Mouse (Mus musculus) layer of hippocampus, adult 9-10 months (tissue): ENCODE measurements around the gene Ccdc134.

ENCODE experiments used
- DNase-seq: peaks from one replicate; pipeline ENCODE4 v3.0.0; 2022; ENCODE audit warnings: low spot score

The Ccdc134 gene

DNA sequence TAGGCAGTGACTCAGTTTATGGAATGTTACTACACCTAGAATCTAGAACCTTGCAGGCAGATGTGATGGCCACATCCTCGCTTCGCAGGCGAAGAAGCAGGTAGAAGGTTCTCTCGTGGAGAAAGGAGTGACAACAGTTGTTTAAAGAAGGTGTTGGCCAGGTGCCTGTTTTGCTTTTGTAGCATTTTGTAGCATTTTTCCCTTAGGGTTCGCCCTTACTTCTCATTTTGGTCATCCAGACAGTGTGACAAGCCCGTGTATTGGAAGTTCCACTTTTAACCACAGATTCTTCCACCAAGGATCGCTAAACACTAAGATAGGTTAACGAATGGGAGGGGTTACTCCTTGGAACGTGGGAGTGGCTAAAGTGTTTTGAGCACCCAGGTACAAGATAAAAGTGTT lies 20.8 kb downstream of the Ccdc134 start:
- no peak for DNase-seq

DNA sequence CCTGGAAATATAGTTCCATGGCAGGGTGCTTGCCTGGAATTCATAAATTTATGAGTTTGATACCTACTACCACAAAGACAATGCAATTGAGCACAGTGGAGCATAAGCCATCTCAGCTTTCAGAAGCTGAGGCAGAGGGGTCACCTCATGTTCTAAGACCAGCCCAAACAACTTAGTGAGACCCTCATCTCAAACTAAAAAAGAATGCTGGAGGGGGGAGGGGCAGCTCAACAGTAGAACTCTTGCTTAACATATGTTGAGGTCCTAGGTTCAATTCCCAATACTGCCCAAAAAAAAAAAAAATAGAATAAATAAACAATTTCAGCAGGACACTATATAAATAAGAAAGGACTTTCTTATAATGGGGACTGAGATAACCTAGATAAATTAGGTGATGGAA lies 22.3 kb downstream of the Ccdc134 start:
- no peak for DNase-seq

DNA sequence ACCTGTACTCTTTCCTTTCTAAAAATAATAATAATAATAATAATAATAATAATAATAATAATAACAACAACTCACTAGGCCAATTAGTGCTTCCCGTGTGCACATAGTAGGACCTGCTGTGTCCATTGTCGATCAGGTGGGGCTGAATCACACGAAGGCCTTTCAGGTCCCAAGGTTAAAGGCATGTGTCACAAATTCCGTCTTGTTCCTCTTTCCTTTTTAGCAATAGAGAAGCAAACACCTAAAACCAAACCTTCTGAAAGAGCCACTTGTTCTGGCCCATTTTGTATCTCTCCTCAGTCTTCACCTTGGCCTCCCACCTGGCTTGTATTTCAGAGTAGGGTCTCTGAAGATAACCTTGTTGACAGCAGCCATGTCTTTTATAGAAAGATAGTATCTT lies 23.5 kb downstream of the Ccdc134 start:
- DNase-seq: no peak

DNA sequence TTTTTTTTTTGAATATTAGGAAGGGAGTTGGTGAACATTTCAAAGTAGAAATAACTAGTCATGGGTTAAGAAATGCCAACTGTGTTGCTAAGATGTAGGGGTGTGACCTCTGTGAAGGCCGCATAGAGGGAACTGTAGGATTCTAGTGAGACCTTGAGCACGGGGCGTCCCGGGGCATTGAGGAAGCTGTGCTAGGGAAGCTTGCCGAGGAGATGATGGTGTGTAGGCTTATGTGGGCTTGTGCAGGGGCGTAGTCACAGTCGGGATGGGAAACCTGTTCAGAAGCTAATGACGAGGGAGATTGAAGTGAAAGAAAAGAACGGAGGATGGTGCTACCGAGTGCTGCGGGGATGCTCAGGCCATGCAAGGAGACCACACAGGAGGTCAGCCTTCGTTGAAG lies 24.3 kb downstream of the Ccdc134 start:
- no peak for DNase-seq

DNA sequence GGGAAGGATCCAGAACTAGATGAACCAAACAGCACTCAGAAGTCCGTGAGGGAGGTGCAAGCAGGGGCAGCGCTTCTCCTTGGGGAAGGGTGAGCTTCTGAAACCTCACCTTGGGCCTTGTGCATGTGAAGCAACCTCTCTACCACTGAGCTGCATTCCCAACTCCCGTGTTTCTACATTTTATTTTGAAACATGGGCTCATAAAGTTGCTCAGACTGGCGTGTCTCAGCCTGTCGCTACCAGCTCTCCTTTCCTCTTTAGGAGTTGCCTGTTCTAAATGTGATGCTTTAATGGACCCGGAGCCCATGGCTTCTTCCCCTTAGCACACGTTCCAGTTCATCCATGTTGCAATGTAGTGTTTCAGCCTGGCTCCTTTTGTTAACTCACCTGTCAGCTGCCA lies 24.7 kb downstream of the Ccdc134 start:
- DNase-seq: no peak

DNA sequence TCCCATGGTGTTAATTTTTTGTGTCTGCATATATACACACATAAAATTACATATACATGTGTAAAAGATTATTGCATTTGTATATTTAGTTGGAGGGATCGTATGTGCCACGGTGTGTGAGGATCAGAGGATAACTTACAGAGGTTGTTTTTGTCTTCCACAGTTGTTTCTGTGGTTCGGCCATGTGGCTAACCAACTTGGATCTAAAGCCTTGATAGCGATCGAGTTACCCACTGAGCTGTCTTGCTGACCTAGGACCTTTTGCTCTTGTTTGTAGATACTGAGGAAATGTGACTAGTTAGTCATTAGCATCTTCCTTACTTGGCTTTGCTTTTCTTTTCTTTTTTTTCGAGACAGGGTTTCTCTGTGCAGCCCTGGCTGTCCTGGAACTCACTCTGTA lies 28.6 kb downstream of the Ccdc134 start:
- DNase-seq: no peak

DNA sequence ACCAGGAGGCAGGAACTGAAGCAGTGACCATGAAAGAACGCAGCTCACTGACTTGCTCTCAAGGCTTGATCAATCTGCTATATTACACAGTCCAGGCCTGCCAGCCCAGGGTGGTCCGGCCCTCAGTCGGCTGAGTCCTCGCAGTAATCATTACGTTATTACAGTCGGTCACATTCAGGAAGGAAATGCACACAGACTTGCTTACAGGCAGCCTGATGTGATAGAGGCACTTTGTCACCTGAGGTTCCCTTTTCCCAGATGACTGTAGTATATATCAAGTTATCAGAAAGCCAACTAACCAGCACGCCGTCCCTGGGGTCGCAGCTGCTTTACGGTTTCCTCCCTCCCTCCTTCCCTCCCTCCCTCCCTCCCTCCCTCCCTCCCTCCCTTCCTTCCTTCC lies 29.2 kb downstream of the Ccdc134 start:
- no peak for DNase-seq

DNA sequence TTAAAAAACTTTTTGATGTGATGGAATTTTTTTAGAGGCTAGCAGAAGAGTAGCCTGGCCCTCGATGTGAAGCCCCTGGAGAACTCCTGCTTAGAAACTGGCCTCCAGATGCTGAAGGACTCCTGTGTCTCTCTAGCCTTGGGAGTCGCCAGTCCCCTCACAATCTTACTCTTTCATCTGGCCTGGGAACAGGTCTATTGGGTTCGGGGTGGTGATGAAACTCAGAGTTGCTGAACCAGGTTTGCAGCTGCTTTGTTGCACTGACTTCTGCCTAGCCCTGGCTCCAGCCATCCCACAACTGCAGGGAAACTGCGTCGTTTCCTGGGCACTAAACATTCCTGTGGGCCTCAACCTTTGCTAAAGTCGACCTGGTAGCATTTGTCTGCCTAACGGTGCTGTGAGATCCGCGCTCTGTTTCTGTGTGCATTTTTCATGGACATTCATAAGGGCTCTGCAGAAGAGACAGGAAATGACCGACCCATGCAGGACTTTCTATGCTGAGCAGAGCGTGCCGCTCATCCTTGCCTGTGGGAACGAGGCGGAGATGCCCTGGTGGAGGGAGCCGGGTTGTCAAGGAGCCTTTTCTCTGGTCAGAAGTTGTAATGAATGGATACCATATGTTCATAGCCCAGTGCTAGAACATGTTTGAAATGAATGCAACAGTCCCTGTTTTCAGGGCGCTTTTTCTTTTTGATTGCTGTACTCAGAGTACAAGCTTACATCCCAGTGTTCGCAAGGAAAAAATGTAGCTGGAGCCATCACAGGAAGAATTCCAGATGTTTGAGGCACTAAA lies 30.7 kb downstream of the Ccdc134 start:
- DNase-seq: no peak

DNA sequence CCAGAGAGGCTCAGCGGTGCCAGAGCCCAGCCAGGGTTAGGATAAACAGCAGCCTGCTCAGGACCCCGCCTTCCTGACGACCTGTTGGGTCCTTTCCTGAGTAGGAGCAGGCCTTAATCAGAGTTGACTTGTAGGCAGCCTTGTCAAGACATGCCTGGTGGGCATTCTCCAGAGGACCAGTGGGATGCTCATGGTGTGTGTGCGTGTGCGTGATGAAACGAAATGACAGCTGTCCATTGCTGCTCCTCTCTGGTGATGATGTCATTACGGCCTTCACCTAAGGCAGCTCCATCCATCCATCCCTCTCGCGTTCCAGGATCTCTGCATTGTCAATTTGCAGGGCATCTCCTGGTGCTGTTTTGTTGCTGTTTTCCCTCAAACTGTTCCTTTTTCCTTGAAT lies 31.7 kb downstream of the Ccdc134 start:
- no peak for DNase-seq

DNA sequence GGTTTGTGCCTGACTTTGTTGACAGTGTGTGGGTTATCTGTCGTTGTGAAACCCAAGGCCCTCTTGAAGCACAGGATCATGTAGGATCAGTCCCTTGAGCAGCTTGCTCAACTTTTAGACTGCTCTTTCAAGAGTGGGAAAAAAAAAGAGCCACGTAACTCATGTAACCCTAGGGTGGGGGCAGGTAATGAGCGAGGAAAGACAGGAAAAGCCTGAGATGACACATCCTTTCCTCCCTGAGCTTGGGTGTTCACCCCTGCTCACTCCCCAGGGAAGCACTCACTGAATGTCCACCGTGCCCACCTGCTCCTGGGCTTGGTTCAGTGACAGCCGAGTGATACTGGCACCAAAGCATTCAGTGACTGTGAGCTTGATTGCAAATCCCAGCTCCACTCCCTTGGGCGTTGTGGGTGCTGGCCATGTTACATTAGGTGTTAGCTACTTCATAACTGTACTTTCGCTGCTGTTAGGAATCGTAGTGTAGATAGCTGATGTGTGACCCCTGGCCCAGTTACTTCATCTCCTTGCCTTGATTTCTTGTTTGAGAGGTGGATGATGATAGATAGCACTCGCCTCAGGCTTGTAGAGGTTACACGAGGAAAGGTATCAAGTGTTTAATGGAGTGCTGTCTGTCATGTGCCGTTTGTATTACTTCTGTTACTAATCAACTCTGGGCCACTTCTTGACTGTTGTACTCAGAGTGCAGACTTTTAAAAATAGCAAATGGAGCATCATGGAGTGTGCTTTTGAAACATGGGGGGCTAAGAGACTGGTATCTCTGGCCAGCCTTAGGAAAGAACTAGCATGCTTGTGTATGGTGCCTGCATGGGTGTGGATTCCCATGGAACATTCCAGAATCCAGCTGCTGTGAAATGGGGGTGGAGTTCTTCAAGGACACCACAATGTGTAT lies 33.3 kb downstream of the Ccdc134 start:
- DNase-seq: no peak

DNA sequence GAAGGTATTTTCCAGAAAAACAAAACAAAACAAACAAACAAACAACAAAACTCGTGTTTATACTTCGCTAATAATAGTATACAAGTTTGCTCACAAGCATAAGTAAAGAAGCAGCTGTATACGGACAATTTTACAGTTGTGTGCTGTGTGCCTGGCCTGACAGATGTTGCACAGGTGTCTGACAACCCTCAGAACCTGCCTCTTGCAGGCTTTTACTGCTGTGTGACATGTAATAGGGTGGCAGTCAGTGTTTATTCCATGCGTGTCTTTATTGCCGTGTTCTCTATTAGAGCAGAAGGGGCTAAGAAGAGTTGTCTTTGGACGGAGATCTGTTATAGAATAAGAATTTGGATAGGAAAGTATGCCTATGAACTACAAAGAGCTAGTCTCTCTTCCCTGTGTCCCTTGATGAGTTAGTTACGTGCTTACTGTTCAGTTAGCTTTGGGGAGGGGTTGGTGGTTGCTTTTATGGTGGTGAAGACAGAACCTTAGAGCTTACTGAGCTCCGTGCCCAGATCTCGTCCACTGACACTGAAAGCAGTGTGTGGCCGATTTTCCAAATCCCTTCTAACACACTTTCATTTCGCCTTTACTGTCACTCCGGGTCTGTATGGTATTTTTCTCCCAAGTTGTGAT lies 34.4 kb downstream of the Ccdc134 start:
- DNase-seq: no peak

DNA sequence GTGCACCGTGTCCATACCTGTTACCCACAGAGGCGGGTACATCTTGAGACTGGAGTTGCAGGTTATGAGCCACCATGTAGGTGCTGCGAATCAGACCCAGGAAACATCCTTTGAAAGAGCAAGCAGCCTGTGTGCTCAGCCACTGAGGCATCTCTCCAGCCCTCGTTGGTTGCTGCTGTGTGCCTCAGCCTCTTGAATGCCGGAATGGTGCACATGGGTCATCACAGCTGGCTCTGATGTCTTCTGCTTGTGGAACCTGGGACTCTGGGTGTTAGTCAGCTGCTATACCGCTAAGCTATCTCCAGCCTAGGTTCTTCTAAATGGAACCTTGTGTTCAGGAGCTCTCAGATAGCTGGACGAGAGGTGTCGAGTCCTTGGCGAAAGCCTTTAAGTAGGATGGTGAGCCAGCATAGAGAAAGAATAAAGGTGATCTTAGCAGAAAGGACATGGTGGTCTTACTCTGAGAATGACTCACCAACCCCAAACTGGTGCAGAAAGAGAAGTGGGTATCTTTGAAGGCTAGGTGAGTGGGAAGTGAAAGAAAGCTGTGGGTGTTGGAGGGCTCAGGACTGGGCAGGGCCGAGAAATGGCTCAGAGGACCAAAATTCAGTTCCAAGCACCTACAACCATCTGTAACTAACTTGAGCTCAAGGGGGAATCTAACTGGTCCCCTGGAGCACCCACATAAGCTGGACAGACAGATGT lies 35.8 kb downstream of the Ccdc134 start:
- DNase-seq: no peak

DNA sequence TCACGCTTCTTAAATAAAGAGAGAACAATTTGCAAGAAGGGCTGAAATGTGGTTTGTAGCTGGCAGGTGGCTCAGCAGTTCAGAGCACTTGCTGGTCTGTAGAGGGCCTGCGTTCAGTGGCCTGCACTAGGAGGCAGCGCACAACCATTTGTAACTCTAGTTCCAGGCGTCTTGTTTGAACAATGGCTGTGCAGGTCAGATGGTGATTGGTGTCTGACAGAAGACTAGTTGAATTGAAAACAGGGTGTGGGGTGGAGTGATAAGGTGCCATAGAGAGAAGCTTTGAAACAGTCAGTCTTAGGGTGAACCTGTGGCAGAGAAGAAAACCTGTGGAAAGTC lies 36.3 kb downstream of the Ccdc134 start:
- no peak for DNase-seq

DNA sequence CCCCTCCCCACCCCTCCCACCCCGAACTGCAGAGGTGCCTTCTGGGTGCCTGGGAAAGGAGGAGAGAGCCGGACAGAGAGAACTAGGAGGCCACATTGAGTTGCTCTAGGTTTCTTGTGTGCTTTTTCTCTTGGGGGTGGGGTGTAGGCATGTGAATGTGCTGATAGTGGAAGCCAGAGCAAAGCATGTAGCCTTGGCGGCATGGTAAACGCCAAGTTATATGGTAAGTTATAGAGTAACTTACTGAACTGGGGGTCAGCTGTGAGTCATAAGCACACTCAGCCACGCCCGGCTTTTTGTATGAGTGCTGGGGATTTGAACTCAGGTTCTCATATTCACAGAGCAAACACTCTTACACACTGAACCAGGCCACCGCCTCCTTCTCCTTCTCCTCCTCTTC lies 36.8 kb downstream of the Ccdc134 start:
- DNase-seq: no peak

DNA sequence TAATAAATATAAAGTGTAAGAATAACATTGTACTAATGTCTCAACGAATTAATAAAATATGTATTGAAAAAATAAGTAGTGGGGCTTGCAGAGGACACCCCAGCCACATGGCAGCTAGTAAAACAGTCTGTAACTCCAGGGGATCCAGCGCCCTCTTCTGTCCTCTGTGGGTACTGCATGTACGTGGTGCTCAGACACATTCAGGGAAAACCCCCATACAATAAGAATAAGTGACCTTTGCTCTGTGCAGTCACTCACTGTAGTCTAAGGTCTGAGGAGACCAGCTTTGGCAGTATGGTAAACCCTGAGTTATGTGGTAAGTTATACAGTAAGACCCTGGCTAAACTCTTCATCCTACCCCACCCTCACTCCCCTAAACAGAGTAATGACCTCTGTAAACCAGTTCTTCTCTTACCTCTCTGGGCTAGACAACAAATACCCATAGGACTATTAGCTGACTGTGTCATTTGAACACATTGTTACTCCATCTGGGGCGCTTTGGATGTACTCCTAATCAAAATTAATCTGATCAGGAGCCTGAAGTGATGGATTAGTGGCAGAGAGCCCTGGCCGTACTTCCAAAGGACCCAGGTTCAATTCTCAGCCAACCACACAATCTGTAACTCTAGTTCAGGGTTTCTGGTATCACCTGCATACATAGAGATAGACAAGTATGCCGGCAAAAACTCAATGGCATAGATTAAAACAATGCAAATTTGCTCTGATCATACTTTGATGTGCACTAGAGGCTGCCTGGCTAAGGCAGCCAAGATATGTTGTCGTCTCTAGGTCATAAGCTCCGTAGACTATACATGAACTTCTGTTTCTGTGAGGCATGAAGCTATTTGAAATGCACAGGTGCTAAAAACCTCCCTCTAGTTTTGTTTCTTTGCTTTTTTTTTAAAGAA lies 37.9 kb downstream of the Ccdc134 start:
- DNase-seq: peak; percentile 78

DNA sequence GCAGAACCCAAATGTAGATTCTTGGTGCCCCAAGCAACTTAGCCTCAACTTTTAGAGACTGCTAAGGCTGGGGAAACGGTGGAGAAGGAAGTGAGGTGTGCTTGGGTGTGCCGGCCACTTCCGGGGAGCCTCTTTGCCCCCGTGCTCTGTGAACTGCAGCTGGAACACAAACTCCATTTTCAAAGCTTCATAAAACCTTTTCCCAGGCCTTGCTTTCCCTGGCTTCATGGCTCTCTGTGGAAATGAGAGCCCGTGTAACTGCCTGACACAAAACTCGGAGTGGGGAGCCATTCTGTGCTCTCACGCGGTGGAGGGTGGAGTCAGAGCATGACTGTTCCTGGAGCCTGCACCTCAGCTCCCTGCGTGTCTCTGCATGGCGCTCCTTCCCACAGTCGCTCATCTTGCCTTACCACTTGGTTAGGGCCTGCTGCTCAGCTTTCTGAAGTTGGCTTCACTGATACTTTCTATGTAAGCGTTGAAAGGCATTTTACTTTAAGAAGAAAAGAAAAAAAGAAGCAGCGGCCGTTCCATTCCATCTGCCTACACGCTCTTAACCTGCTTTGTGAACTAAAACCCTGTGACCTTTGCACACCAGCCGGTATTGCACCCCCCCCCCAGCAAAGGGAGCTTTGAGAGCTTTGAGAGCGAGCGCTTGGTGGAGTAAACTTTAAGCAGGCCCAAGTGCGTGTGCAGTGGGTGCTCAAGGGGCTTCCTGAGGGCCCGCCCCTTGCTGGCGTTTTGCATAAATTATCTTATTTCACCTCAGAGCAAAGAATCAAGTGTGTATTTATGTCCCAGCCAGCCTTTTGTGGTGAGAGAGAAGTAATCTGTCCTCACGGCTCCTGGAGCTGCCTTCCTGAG lies 38.7 kb downstream of the Ccdc134 start:
- DNase-seq: no peak

DNA sequence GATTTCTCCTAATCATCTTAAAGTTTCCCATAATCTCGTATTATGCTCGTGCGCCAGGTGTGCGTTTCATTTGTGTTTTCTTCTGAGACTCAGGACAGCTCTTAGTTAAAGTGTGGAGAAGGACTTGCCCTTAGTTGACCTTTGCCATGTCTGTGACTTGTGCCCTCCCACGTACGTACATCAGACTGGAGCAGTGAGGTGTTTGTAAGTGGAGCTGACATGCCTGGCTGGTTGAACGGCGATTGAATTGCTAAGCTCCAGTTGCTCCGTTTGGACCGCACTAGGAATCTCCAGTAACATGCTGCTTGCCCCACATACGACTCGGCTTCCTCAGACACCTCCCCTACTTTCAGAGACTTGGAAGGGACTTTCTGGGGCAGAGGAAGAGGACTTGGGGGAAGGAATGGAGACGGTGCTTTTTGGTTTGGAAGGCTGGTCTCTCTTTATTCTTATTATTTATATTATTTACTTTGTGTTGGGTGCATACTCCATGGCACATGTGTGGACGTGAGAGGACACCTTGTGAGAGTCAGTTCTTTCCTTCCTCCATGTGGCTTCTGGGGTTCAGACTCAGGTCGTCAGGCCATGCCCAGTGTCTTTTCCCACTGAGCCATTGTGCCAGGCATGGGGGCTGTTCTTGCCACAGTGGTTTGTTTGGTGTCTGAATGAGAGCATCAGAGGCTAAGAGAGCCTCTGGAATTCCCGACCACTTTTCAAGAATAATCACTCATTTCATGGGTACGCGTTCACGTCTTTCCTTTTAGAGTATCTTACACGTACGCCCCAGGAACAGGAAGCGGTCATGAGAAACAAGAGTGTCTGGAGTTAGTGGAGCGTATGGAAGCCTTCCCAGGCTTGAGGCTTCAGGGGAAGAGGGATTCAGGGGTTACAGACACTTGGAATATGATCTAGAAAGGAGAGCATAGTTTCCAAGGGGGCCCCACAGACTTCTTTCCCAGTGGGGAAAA lies 39.8 kb downstream of the Ccdc134 start:
- no peak for DNase-seq

DNA sequence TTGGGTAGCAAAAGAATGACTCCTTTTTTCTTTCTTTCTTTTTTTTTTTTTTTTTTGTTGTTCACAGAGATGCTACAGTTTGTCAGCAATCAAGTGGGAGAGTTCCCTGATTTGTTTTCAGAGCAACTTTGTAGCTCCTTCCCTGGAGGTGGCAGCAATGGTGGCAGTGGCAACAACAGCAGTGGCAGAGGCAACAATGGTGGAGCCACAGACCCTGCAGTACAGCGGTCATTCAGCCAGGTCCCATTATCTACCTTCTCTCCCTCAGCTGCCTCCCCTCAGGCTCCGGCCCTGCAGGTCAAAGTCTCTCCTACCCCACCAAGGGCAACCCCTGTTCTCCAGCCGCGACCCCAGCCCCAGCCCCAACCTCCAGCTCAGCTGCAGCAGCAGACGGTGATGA lies 41.9 kb downstream of the Ccdc134 start:
- no peak for DNase-seq
